Mouse (Mus musculus) heart, embryonic 11.5 days (tissue): ENCODE measurements around the gene Nacc2. TPM values are rescaled to one million over a fixed set of nuclear protein-coding genes. Genes with fewer than 3 reads are reported as not detected.

ENCODE experiments used
- ATAC-seq: fragments of 200-750 bp; cut with Nextera tagmentation; replicated peaks from 2 replicates; pipeline ENCODE4 v1.8.0; 2017; ENCODE audit warnings: moderate library complexity; ENCODE audit not compliant: insufficient number of reproducible peaks, low FRiP score, low TSS enrichment
- H3K27ac ChIP-seq: fragments of 300-500 bp; sonication (generic); 2 replicates; pipeline ENCODE4 v1.5.1; 2014; ENCODE audit warnings: mild to moderate bottlenecking, low read depth, low read length
- H3K27me3 ChIP-seq: fragments of 300-500 bp; sonication (generic); 2 replicates; pipeline ENCODE4 v1.6.1; 2014; ENCODE audit warnings: mild to moderate bottlenecking, low read length, mixed read lengths; ENCODE audit not compliant: control insufficient read depth, insufficient read depth
- H3K36me3 ChIP-seq: fragments of 300-500 bp; sonication (generic); 2 replicates; pipeline ENCODE4 v1.6.1; 2014; ENCODE audit warnings: mild to moderate bottlenecking, low read length, moderate library complexity, mixed read lengths; ENCODE audit not compliant: control insufficient read depth, insufficient read depth
- H3K4me1 ChIP-seq: fragments of 300-500 bp; sonication (generic); 2 replicates; pipeline ENCODE4 v1.6.1; 2014; ENCODE audit warnings: low read length; ENCODE audit not compliant: control insufficient read depth, insufficient read depth
- H3K4me2 ChIP-seq: fragments of 300-500 bp; sonication (generic); 2 replicates; pipeline ENCODE4 v1.6.1; 2014; ENCODE audit warnings: mild to moderate bottlenecking, moderate library complexity
- H3K4me3 ChIP-seq: fragments of 300-500 bp; sonication (generic); 2 replicates; pipeline ENCODE4 v1.5.1; 2014; ENCODE audit warnings: low read depth, low read length
- H3K9ac ChIP-seq: fragments of 300-500 bp; sonication (generic); 2 replicates; pipeline ENCODE4 v1.6.1; 2014; ENCODE audit warnings: mild to moderate bottlenecking, low read depth, low read length, moderate library complexity
- H3K9me3 ChIP-seq: fragments of 300-500 bp; sonication (generic); replicated peaks from 2 replicates; pipeline ENCODE4 v1.6.1; 2016; ENCODE audit warnings: low read length; ENCODE audit not compliant: control insufficient read depth
- WGBS: fragments of 180-500 bp; shearing (Covaris S2); extraction: QIAGEN DNeasy Blood & Tissue Kit; methylation state at CpG from one replicate; pipeline ENCODE4 v1.1.7; 2014; ENCODE audit not compliant: insufficient replicate concordance; 5-methylcytosine and 5-hydroxymethylcytosine counted together
- polyA plus RNA-seq: library from polyadenylated mRNA; unstranded; fragments of >200 nt; fragmentation: Nextera tagmentation; extraction: Ambion mirVana; gene quantifications from 2 replicates; pipeline ENCODE4 v1.2.1, GENCODE M21; 2014

Gene Nacc2
- polyA plus RNA-seq, 1 experiment from 2014 or later = 3.4 TPM

DNA sequence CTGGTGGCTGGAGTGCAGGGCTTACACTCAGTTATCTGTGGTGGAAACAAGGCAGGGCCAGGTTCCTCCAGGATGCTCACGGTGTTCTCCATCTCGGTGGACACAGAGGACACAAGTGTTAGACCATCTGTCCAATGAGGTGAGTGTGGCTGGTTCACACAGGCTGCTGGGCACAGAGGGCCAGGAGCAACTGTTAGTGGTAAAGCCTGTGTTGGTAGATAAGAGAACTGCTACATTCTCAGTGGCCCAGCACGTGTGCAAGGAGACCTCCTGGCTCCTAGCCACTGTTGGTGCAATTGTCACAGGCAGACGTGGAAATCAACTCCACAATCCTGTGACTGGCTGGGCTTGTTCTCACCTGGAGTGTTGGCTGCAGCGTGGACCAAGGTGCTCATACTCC is 31.6 kb upstream of the Nacc2 start:
- no peak overlapping the region for H3K4me2 ChIP-seq
- H3K4me1 ChIP-seq = no peaks in the 10 kb centered on the region
- H3K4me3 ChIP-seq = no peak overlapping the region
- no peak overlapping the region for H3K9ac ChIP-seq
- no peak for ATAC-seq
- H3K9me3 ChIP-seq = no peaks in the 10 kb centered on the region
- peaks cover 2% of the 10 kb centered on the region; the same call in 1 of the 2 replicates for H3K27me3 ChIP-seq
- H3K36me3 ChIP-seq = no peaks in the 10 kb centered on the region
- no peak overlapping the region for H3K27ac ChIP-seq
- WGBS = 47% methylated on average over 5 of the region's 5 CpGs

DNA sequence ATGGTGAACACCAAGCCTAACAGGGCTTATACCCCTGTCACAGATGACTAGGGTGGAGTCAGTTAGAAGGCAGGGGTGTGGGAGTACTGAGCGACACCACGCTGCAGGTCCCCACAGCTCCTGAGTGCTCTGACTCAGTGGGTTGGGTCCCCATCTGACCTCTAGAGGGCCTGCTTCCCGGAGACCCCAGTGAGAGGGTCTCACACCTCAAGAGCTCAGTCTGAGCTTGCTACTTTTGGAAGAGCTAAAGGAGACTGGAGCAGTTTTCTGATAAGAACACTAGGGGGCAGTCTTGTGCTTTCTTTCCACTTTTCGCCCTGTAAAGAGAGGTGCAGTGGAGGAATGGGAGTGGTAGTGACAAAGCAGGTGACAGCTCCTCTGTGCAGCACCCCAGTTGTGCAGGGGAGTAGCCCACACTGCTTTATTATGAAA is 30.9 kb upstream of the Nacc2 start:
- Histone ChIP-seq H3K27ac (no peak overlapping the region), H3K27me3 (peaks cover 2% of the 10 kb centered on the region; the same call in 1 of the 2 replicates), H3K4me2 (no peak overlapping the region), H3K36me3 (no peaks in the 10 kb centered on the region), H3K9ac (no peak overlapping the region), H3K4me3 (no peak overlapping the region), H3K4me1 (no peaks in the 10 kb centered on the region), H3K9me3 (no peaks in the 10 kb centered on the region)
- WGBS = 9% methylated on average over 4 of the region's 4 CpGs
- ATAC-seq = 0 out of 2 replicates have a peak, but pooled peaks have one; percentile 40

DNA sequence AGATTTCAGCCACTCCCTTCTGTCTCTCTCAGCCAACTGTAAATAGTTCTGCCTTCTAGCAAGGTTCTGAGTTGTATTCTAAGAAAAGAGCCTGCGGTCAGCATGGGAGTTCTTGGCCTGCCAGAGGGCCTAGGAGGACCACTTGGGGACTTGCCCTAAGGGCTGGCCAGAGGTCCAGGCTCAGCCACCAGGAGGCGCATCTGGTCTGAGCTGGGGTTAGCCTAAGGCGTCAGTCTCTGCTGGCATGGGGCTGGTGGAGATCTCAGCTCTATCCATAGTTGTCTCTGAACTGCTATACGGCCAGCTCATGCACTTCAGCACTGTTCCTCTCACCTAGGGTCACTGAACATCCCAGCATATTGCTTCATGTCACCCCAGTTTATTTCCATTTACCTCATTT is 30.3 kb upstream of the Nacc2 start:
- Histone ChIP-seq H3K27ac (no peak overlapping the region), H3K9me3 (no peaks in the 10 kb centered on the region), H3K4me3 (no peak overlapping the region), H3K9ac (no peak overlapping the region), H3K36me3 (no peaks in the 10 kb centered on the region), H3K27me3 (peaks cover 2% of the 10 kb centered on the region; the same call in 1 of the 2 replicates), H3K4me2 (no peak overlapping the region), H3K4me1 (no peaks in the 10 kb centered on the region)
- ATAC-seq = no peak
- 27% methylated on average over 4 of the region's 4 CpGs for WGBS

DNA sequence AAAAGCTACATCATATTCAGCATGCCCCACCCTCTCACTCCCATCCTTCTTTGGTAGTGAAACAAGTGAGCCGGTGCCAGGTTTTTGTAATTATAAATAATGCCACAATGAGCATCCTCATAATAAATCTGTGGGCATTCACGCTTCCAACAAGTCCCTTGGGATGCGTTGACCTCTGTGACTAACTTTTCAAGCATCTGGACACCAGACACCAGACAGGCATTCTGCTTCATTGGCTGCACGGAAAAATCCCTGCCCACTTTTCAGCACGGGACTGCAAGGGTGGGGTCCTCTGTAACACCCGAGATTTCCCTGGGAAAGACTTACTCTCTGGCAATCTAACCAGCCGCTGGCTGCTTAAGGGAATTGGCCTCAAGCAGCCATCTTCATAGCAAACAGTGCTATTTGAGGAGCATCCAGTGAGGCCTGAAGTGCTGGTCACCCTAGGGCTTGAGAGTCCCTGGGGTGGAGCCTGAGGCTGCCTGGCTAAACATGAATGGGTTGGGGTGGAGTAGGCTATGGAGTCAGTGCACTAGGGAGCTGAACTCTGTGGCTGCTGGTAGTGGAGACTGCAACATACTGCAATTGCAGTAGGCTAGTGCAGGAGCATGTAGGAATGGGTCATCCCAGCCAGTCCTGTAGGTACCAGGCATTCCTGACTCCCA is 24.8 kb upstream of the Nacc2 start:
- H3K4me1 ChIP-seq = no peaks in the 10 kb centered on the region
- no peaks in the 10 kb centered on the region for H3K9me3 ChIP-seq
- no peaks in the 10 kb centered on the region for H3K27me3 ChIP-seq
- no peaks in the 10 kb centered on the region for H3K36me3 ChIP-seq
- no peak overlapping the region for H3K27ac ChIP-seq
- ATAC-seq = no peak
- H3K9ac ChIP-seq = no peak overlapping the region
- 55% methylated on average over 7 of the region's 7 CpGs for WGBS
- H3K4me2 ChIP-seq = no peak overlapping the region
- H3K4me3 ChIP-seq = no peak overlapping the region

DNA sequence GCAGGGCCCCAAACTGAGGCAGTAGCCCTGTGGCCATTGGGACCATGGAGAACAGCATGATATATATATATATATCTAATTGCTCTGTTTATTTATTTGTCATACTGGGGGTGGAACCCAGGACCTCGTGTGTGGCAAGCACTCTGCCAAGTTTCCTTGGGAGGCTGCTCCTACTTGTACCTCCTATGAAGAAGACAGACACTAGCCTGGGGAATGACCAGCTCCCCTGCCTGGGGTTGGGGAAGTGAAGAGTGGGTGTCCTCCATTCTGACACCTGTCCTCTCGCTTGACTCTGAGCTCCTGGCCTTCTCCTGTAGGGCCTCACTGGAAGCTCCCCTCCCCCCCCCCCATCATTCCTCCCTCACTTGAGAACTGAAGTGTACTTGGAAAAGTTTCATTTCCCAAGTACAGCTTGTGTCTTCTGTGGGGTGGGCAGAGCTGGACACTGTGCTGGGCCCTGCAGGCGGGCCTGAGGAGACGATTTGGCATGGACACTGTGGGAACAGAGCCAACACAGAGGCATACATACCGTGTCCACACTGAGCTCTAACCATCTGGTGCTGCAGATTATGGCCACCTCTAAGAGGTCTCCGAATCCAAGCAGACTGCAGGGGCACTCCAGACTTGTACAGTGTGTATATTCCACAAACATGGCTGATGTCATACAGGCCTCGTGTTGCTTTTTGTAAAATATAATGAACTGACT is 23.5 kb upstream of the Nacc2 start:
- Histone ChIP-seq H3K27ac (no peak overlapping the region), H3K36me3 (no peaks in the 10 kb centered on the region), H3K9me3 (no peaks in the 10 kb centered on the region), H3K4me2 (no peak overlapping the region), H3K4me3 (no peak overlapping the region), H3K27me3 (no peaks in the 10 kb centered on the region), H3K4me1 (no peaks in the 10 kb centered on the region), H3K9ac (no peak overlapping the region)
- no peak for ATAC-seq
- 60% methylated on average over 7 of the region's 7 CpGs for WGBS

DNA sequence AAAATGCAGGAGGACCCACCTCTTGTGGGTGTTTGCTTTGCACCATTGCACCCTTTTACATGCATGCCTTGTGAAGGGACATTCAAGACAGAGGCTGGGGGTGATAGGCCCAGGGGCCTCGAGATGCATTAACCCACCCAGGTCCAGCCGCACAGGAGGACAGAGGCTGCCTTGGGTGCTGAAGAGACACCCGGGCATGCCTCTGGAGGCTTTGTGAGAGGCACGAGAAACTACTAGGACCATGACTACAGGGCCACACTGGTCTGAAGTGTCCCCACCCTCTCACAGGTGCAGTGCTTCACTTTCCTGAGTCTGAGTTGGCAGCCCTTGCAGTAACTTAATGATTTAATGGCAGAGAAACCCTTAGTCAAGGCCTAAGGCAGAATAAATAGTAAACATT is 22.1 kb upstream of the Nacc2 start:
- Histone ChIP-seq H3K9me3 (no peaks in the 10 kb centered on the region), H3K4me1 (peaks cover 5% of the 10 kb centered on the region; the same call in 1 of the 2 replicates), H3K4me3 (no peak overlapping the region), H3K4me2 (no peak overlapping the region), H3K9ac (no peak overlapping the region), H3K36me3 (no peaks in the 10 kb centered on the region), H3K27ac (no peak overlapping the region), H3K27me3 (no peaks in the 10 kb centered on the region)
- no peak for ATAC-seq
- 85% methylated on average over 4 of the region's 4 CpGs for WGBS

DNA sequence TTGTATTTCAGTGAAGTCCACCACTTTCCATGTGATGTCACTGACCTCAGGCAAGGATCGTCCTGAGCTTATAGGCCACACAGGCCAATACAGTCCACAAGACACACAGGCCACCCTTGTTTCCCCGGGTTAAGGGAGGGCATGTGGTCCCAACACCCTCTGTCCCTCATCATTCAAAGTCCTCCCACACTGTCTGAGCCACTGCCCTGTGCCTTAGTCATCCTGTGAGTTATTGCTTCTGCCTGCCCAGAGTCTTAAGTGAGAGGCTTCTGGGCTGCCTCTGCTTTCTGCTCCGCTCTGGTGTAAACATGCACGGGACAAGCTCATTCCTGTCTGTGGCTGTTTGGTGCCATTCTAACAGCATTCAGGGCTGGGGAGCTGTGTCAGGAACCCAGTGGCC is 21.3 kb upstream of the Nacc2 start:
- ATAC-seq = no peak
- Histone ChIP-seq H3K27ac (no peak overlapping the region), H3K9me3 (no peaks in the 10 kb centered on the region), H3K4me1 (peaks cover 5% of the 10 kb centered on the region; the same call in 1 of the 2 replicates), H3K4me3 (no peak overlapping the region), H3K4me2 (no peak overlapping the region), H3K9ac (no peak overlapping the region), H3K27me3 (no peaks in the 10 kb centered on the region), H3K36me3 (no peaks in the 10 kb centered on the region)
- 74% methylated on average over 4 of the region's 4 CpGs for WGBS

DNA sequence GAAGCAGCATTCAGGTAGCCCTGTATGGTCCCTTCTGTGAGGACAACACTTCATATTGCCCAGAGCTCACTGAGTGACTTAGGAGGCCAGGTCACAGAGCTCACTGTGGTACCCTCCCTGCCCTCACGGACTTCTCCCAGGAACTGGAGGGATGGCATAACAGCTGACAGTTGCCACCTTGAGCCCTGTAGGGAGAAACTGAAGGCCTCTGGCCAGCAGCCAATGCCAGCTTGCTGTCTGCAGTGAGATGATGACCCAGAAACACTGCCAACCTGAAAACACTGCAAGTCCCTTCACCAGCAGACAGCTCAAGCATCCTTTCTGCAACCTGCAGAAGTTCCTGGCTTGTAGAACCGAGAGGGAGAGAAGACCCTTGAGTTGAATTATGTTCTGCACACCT is 20.5 kb upstream of the Nacc2 start:
- H3K4me3 ChIP-seq = no peak overlapping the region
- H3K27me3 ChIP-seq = no peaks in the 10 kb centered on the region
- no peaks in the 10 kb centered on the region for H3K36me3 ChIP-seq
- WGBS = 63% methylated on average over 2 of the region's 2 CpGs
- H3K27ac ChIP-seq = no peak overlapping the region
- H3K9me3 ChIP-seq = no peaks in the 10 kb centered on the region
- no peak overlapping the region for H3K4me2 ChIP-seq
- no peak for ATAC-seq
- peaks cover 13% of the 10 kb centered on the region for H3K4me1 ChIP-seq
- no peak overlapping the region for H3K9ac ChIP-seq

DNA sequence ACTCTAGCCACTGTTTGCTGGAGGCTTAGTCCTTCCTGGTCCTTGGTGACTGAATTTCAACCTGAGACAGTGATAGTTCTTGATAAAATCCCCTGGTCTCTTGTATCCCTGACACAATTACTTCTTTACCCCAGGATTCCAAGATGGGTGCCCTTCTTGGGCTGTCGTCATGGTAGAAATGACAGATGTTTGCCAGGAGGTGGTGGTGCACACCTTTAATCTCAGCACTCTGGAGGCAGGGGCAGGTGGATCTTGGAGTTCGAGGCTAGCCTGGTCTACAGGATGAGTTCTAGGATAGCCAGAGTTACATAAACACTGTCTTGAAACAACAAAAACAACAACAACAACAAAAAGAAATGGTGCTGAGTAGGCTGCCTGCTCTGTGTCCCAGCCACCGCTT is 20.0 kb upstream of the Nacc2 start:
- H3K9ac ChIP-seq = no peak overlapping the region
- H3K4me1 ChIP-seq = peaks cover 17% of the 10 kb centered on the region
- no peak overlapping the region for H3K27ac ChIP-seq
- H3K4me3 ChIP-seq = no peak overlapping the region
- 77% methylated on average over 3 of the region's 3 CpGs for WGBS
- no peaks in the 10 kb centered on the region for H3K36me3 ChIP-seq
- no peak overlapping the region for H3K4me2 ChIP-seq
- H3K9me3 ChIP-seq = no peaks in the 10 kb centered on the region
- no peak for ATAC-seq
- no peaks in the 10 kb centered on the region for H3K27me3 ChIP-seq
